ENCODE assay signal across 10 mouse cellular contexts in genomic region chr8:105066761-105067160, GRCm38 (mm10). TPM values are rescaled to one million over a fixed set of nuclear protein-coding genes. Genes with fewer than 3 reads are reported as not detected.
DNase-seq lines count a peak whose midpoint lies in the region; ATAC-seq lines count a peak whose summit lies in the region.
"Had no signal": no experiment of that assay in that cellular context is flagged by ENCODE, and none has a peak within 500 bp of the region (broad histone marks: within the 10 kb centered on the region; RNA-seq: fewer than 3 reads in every experiment).

No protein-coding gene starts in this region.

- H3K4me3 ChIP-seq in heart, embryonic 12.5 days: no peak overlapping the region
- H3K4me3 ChIP-seq: embryonic facial prominence, embryonic 15.5 days had no signal

- DNase-seq in heart, adult 11 months: peak; percentile 68
- DNase-seq in 3T3-L1 (ENCODE audit: low read depth, low spot score): peak; percentile 78
- DNase-seq in R1 (ENCODE audit: low read depth, low spot score): peak; percentile 87
- DNase-seq in embryo, embryonic 11 days: peak; percentile 67
- peak; percentile 30 for DNase-seq in hindlimb bud, embryonic 11.5 days (ENCODE audit: extremely low spot score, low read depth, low spot score)
- DNase-seq in lung, postnatal 25 days (ENCODE audit: low spot score): peak; percentile 12
- DNase-seq in thymus, postnatal 25 days: peak; percentile 40

- H3K4me1 ChIP-seq in heart, embryonic 12.5 days (replicated peaks): no peaks in the 10 kb centered on the region
- H3K4me1 ChIP-seq: embryonic facial prominence, embryonic 15.5 days had no signal

- H3K36me3 ChIP-seq in heart, embryonic 12.5 days: no peaks in the 10 kb centered on the region
- H3K36me3 ChIP-seq: embryonic facial prominence, embryonic 15.5 days had no signal

- WGBS in heart, embryonic 12.5 days: 8% methylated on average over 1 of the region's 1 CpGs

- ATAC-seq in heart, embryonic 12.5 days (ENCODE audit: insufficient number of reproducible peaks, low FRiP score): no peak

- no peaks in the 10 kb centered on the region for H3K27me3 ChIP-seq in heart, embryonic 12.5 days (replicated peaks)
- H3K27me3 ChIP-seq: embryonic facial prominence, embryonic 15.5 days had no signal

- H3K9ac ChIP-seq in heart, embryonic 12.5 days: no peak overlapping the region
- H3K9ac ChIP-seq: embryonic facial prominence, embryonic 15.5 days had no signal

- no peaks in the 10 kb centered on the region for H3K9me3 ChIP-seq in heart, embryonic 12.5 days (replicated peaks)
- H3K9me3 ChIP-seq: embryonic facial prominence, embryonic 15.5 days had no signal

- H3K4me2 ChIP-seq in heart, embryonic 12.5 days: no peak overlapping the region
- H3K4me2 ChIP-seq: embryonic facial prominence, embryonic 15.5 days had no signal

- H3K27ac ChIP-seq in heart, embryonic 12.5 days (ENCODE audit: poor library complexity, severe bottlenecking): no peak overlapping the region
- H3K27ac ChIP-seq: embryonic facial prominence, embryonic 15.5 days had no signal

RNA-seq across cellular contexts. Expression of gene Ces3b, which starts 16.8 kb away (rescaled TPM):
- polyA plus RNA-seq in heart, embryonic 12.5 days (2016; fragmentation: Nextera tagmentation; extraction: Ambion mirVana): not detected in 2 replicates
- polyA plus RNA-seq: embryonic facial prominence, embryonic 15.5 days; liver, embryonic 16.5 days had no signal

RNA-seq across cellular contexts. Expression of gene Ces3a, which starts 18.4 kb away (rescaled TPM):
- polyA plus RNA-seq in heart, embryonic 12.5 days (2016; fragmentation: Nextera tagmentation; extraction: Ambion mirVana): not detected in 2 replicates
- polyA plus RNA-seq: embryonic facial prominence, embryonic 15.5 days had no signal

Comparison
In these comparisons a context has a peak if more than half of its experiments do, and no peak if none do; other contexts are left out.
1. DNase-seq: peak in every context shown above with its lines; median percentile 87 in R1; 78 in 3T3-L1; 68 in heart, adult 11 months; 67 in embryo, embryonic 11 days; 40 in thymus, postnatal 25 days; 30 in hindlimb bud, embryonic 11.5 days; 12 in lung, postnatal 25 days.